ENCODE assay signal across 8 mouse cellular contexts in the genomic region with DNA sequence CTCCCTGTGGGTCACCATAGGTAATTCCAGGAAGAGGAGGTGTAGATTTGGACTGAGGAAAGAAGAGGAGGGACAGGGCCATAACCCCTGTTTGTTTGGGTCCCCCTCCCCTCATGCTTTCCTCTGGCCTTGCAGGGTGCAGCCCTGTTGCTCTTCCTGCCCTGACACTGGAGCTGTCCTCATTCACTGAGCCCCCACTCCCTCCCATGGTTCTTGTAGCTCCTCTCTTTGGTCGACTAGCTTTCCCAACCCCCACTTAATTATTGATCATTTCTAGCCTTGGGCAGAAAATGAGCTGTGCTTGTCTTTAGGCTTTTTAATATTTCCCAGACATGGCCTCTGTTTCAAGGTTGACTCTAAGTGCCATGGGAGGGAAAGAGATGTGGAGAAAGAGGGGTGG. TPM values are rescaled to one million over a fixed set of nuclear protein-coding genes. Genes with fewer than 3 reads are reported as not detected.
A peak's percentile ranks its signal among the peaks of the same experiment; 100 is the strongest.
DNase-seq lines count a peak whose midpoint lies in the region; ATAC-seq and TF ChIP-seq lines count a peak whose summit lies in the region.

No protein-coding gene starts in this region.

- intact Hi-C loops in heart, postnatal 36 days (cut with DNase I), result loop anchor here (2.0 to 5.0 kb wide), 2 partner anchors 31 to 67 kb away; a partner anchor contains a TSS
- intact Hi-C loops in gastrocnemius, postnatal 36 days (cut with DNase I), result loop anchor here (5.0 kb wide), 1 partner anchor 33 kb away; no protein-coding TSS in a partner anchor

- TF ChIP-seq CTCF in bone marrow macrophage, adult 2 months (IDR thresholded peaks at IDR 0.05; ENCODE audit: low read depth, low read length), result no peak

- H3K4me1 ChIP-seq in heart, embryonic 15.5 days (replicated peaks), result peaks cover 20% of the 10 kb centered on the region
- peaks cover 40% of the 10 kb centered on the region for H3K4me1 ChIP-seq in bone marrow macrophage, adult 2 months (ENCODE audit: control insufficient read depth, insufficient read depth, low read length)
- H3K4me1 ChIP-seq in hindbrain, embryonic 13.5 days (replicated peaks), result peaks cover 39% of the 10 kb centered on the region
- H3K4me1 ChIP-seq in midbrain, embryonic 15.5 days, result peaks cover 31% of the 10 kb centered on the region

- peak overlapping the region; percentile 86; the same call in 1 of the 2 replicates for H3K9ac ChIP-seq in heart, embryonic 15.5 days
- peak overlapping the region; percentile 89 for H3K9ac ChIP-seq in hindbrain, embryonic 13.5 days
- peak overlapping the region; percentile 69; the same call in 1 of the 2 replicates for H3K9ac ChIP-seq in midbrain, embryonic 15.5 days

- no peaks in the 10 kb centered on the region for H3K27me3 ChIP-seq in heart, embryonic 15.5 days
- H3K27me3 ChIP-seq in hindbrain, embryonic 13.5 days, result no peaks in the 10 kb centered on the region
- no peaks in the 10 kb centered on the region for H3K27me3 ChIP-seq in midbrain, embryonic 15.5 days (replicated peaks)

- peak overlapping the region; percentile 86 for H3K4me3 ChIP-seq in heart, embryonic 15.5 days
- peak overlapping the region; percentile 82 for H3K4me3 ChIP-seq in bone marrow macrophage, adult 2 months (ENCODE audit: insufficient read depth, low read length)
- peak overlapping the region; percentile 73 for H3K4me3 ChIP-seq in hindbrain, embryonic 13.5 days
- peak overlapping the region; percentile 71 for H3K4me3 ChIP-seq in midbrain, embryonic 15.5 days

- no peak for ATAC-seq in heart, embryonic 15.5 days (replicated peaks; ENCODE audit: insufficient number of reproducible peaks, insufficient read depth, low FRiP score, low read depth)
- no peak for ATAC-seq in hindbrain, embryonic 13.5 days (ENCODE audit: low FRiP score)
- no peak for ATAC-seq in midbrain, embryonic 15.5 days (replicated peaks)

- 26% methylated on average over 1 of the region's 1 CpGs for WGBS in heart, embryonic 15.5 days
- 20% methylated on average over 1 of the region's 1 CpGs for WGBS in hindbrain, embryonic 13.5 days
- WGBS in midbrain, embryonic 15.5 days, result 14% methylated on average over 1 of the region's 1 CpGs

- H3K36me3 ChIP-seq in heart, embryonic 15.5 days, result peaks cover 6% of the 10 kb centered on the region; the same call in 1 of the 2 replicates
- peaks cover 15% of the 10 kb centered on the region for H3K36me3 ChIP-seq in hindbrain, embryonic 13.5 days
- H3K36me3 ChIP-seq in midbrain, embryonic 15.5 days (replicated peaks), result peaks cover 6% of the 10 kb centered on the region; the same call in 1 of the 2 replicates

- peak overlapping the region; percentile 98 for H3K27ac ChIP-seq in heart, embryonic 15.5 days
- H3K27ac ChIP-seq in bone marrow macrophage, adult 2 months (ENCODE audit: insufficient read depth, low read depth, low read length), result peak overlapping the region; percentile 89
- peak overlapping the region; percentile 95 for H3K27ac ChIP-seq in hindbrain, embryonic 13.5 days
- H3K27ac ChIP-seq in midbrain, embryonic 15.5 days, result peak overlapping the region; percentile 93; the same call in 1 of the 2 replicates

- DNase-seq in heart, postnatal 36 days, result no peak
- DNase-seq in right cerebral cortex, postnatal 10 days (ENCODE audit: low spot score in 2 of 2), result no peak
- no peak for DNase-seq in gastrocnemius, postnatal 36 days
- no peak for DNase-seq in spleen, adult 18-20 months

- H3K9me3 ChIP-seq in heart, embryonic 15.5 days (replicated peaks), result no peaks in the 10 kb centered on the region
- no peaks in the 10 kb centered on the region for H3K9me3 ChIP-seq in hindbrain, embryonic 13.5 days
- no peaks in the 10 kb centered on the region for H3K9me3 ChIP-seq in midbrain, embryonic 15.5 days

- no peak for TF ChIP-seq POLR2A in bone marrow macrophage, adult 2 months (IDR thresholded peaks at IDR 0.05; ENCODE audit: borderline replicate concordance, low read depth, low read length)

- H3K4me2 ChIP-seq in heart, embryonic 15.5 days, result peak overlapping the region; percentile 87
- H3K4me2 ChIP-seq in hindbrain, embryonic 13.5 days, result peak overlapping the region; percentile 85
- H3K4me2 ChIP-seq in midbrain, embryonic 15.5 days, result peak overlapping the region; percentile 83

RNA-seq across cellular contexts. Expression of a gene that starts 2.2 kb away (rescaled TPM):
- polyA plus RNA-seq in heart, embryonic 15.5 days (2015; fragmentation: Nextera tagmentation; extraction: Ambion mirVana), result 23.8 and 26.5 TPM in 2 replicates
- 10 to 100 TPM; 24.1 to 26.6 TPM for total RNA-seq in heart, postnatal 36 days (2021)
- polyA plus RNA-seq in bone marrow macrophage, adult 2 months (2012; ENCODE audit: insufficient read depth, insufficient read length, missing spikeins), result 15.6 and 16.6 TPM in 2 replicates
- 50.3 and 51.8 TPM in 2 replicates for polyA plus RNA-seq in hindbrain, embryonic 13.5 days (2015; fragmentation: Nextera tagmentation; extraction: Ambion mirVana)
- polyA plus RNA-seq in midbrain, embryonic 15.5 days (2015; fragmentation: Nextera tagmentation; extraction: Ambion mirVana), result 67.9 and 76.9 TPM in 2 replicates
- total RNA-seq in gastrocnemius, postnatal 36 days (2021), result 10 to 100 TPM; 39.4 to 45.5 TPM

RNA-seq across cellular contexts. Expression of a gene that starts 2.9 kb away (rescaled TPM):
- 24.7 and 27.6 TPM in 2 replicates for polyA plus RNA-seq in heart, embryonic 15.5 days (2015; fragmentation: Nextera tagmentation; extraction: Ambion mirVana)
- total RNA-seq in heart, postnatal 36 days (2021), result 10 to 100 TPM; 26.7 to 26.8 TPM
- 50.7 and 70.7 TPM in 2 replicates for polyA plus RNA-seq in bone marrow macrophage, adult 2 months (2012; ENCODE audit: insufficient read depth, insufficient read length, missing spikeins)
- 42.2 and 43.0 TPM in 2 replicates for polyA plus RNA-seq in hindbrain, embryonic 13.5 days (2015; fragmentation: Nextera tagmentation; extraction: Ambion mirVana)
- polyA plus RNA-seq in midbrain, embryonic 15.5 days (2015; fragmentation: Nextera tagmentation; extraction: Ambion mirVana), result 43.0 and 43.7 TPM in 2 replicates
- total RNA-seq in gastrocnemius, postnatal 36 days (2021), result 10 to 100 TPM; 21.3 to 23.8 TPM

RNA-seq across cellular contexts. Expression of a gene that starts 22.9 kb away (rescaled TPM):
- polyA plus RNA-seq in heart, embryonic 15.5 days (2015; fragmentation: Nextera tagmentation; extraction: Ambion mirVana), result 0.64 and 1.2 TPM in 2 replicates
- under 1 TPM; 0.53 to 0.60 TPM for total RNA-seq in heart, postnatal 36 days (2021)
- polyA plus RNA-seq in bone marrow macrophage, adult 2 months (2012; ENCODE audit: insufficient read depth, insufficient read length, missing spikeins), result 11.1 and 15.4 TPM in 2 replicates
- 0.31 and 0.38 TPM in 2 replicates for polyA plus RNA-seq in hindbrain, embryonic 13.5 days (2015; fragmentation: Nextera tagmentation; extraction: Ambion mirVana)
- 0.33 and 0.56 TPM in 2 replicates for polyA plus RNA-seq in midbrain, embryonic 15.5 days (2015; fragmentation: Nextera tagmentation; extraction: Ambion mirVana)
- under 1 TPM in 1 of 2 experiments, not detected in 1; 0.64 TPM for total RNA-seq in gastrocnemius, postnatal 36 days (2021)

RNA-seq across cellular contexts. Expression of a gene that starts 30.5 kb away (rescaled TPM):
- 120 and 139 TPM in 2 replicates for polyA plus RNA-seq in heart, embryonic 15.5 days (2015; fragmentation: Nextera tagmentation; extraction: Ambion mirVana)
- total RNA-seq in heart, postnatal 36 days (2021), result 10 to 100 TPM; 36.4 to 45.9 TPM
- polyA plus RNA-seq in bone marrow macrophage, adult 2 months (2012; ENCODE audit: insufficient read depth, insufficient read length, missing spikeins), result 173 and 186 TPM in 2 replicates
- polyA plus RNA-seq in hindbrain, embryonic 13.5 days (2015; fragmentation: Nextera tagmentation; extraction: Ambion mirVana), result 91.8 and 93.7 TPM in 2 replicates
- polyA plus RNA-seq in midbrain, embryonic 15.5 days (2015; fragmentation: Nextera tagmentation; extraction: Ambion mirVana), result 97.6 and 97.8 TPM in 2 replicates
- 10 to 100 TPM; 15.9 to 23.3 TPM for total RNA-seq in gastrocnemius, postnatal 36 days (2021)

RNA-seq across cellular contexts. Expression of a gene that starts 33.1 kb away (rescaled TPM):
- 0.06 and 0.38 TPM in 2 replicates for polyA plus RNA-seq in heart, embryonic 15.5 days (2015; fragmentation: Nextera tagmentation; extraction: Ambion mirVana)
- not detected for total RNA-seq in heart, postnatal 36 days (2021)
- polyA plus RNA-seq in bone marrow macrophage, adult 2 months (2012; ENCODE audit: insufficient read depth, insufficient read length, missing spikeins), result not detected in 2 replicates
- 0.13 and 0.25 TPM in 2 replicates for polyA plus RNA-seq in hindbrain, embryonic 13.5 days (2015; fragmentation: Nextera tagmentation; extraction: Ambion mirVana)
- polyA plus RNA-seq in midbrain, embryonic 15.5 days (2015; fragmentation: Nextera tagmentation; extraction: Ambion mirVana), result 0.22 and 0.33 TPM in 2 replicates
- not detected for total RNA-seq in gastrocnemius, postnatal 36 days (2021)
